Mouse (Mus musculus): ENCODE results near the gene Abcb1a. TPM values are rescaled to one million over a fixed set of nuclear protein-coding genes. Genes with fewer than 3 reads are reported as not detected.
"Not testable (repeated sequence)": the region's sequence is repeated elsewhere in the genome, so short reads cannot be mapped to it uniquely, and the experiment has no call there.

Gene Abcb1a
- polyA plus RNA-seq, 1 experiment from 2014 or later = 1.5 TPM

DNA sequence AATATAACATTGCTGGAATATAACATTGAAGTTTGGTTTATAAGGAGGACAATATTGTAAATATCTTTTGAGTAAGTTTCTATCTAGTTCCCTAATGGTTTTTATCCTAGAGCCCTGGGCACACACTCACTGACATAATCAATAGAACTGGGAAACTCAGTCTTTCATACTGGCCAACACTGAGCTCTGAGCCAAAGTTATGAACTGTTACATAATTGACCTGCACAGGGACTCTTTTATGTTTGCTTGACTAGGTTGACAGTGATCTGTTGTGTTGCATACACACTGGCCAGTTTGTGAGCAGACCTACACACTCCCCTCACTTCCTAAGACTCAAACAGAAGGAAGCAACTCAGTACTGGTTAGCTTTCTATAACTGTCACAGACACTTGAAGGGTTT is 56.2 kb downstream of the Abcb1a start:
- Histone ChIP-seq H3K9me3 (replicated peaks; ENCODE audit: control insufficient read depth, low read length) (no peaks in the 10 kb centered on the region), H3K4me1 (ENCODE audit: control insufficient read depth, insufficient read depth, low read length) (no peaks in the 10 kb centered on the region), H3K4me2 (ENCODE audit: low read depth, low read length) (no peak overlapping the region), H3K9ac (ENCODE audit: low read length) (no peak overlapping the region), H3K27ac (ENCODE audit: low read length) (no peak overlapping the region), H3K4me3 (replicated peaks; ENCODE audit: low read length) (no peak overlapping the region), H3K27me3 (ENCODE audit: control insufficient read depth, insufficient read depth, low read length) (no peaks in the 10 kb centered on the region), H3K36me3 (ENCODE audit: control insufficient read depth, insufficient read depth, low read length) (no peaks in the 10 kb centered on the region)
- no peak for ATAC-seq (ENCODE audit: insufficient read depth, low FRiP score)

- no peaks in the 10 kb centered on the region for H3K9me3 ChIP-seq (replicated peaks; ENCODE audit: control insufficient read depth, low read length)
Measured at GRCm38 (mm10) chr5:8719556-8719955, 59.7 kb downstream of the Abcb1a start.

DNA sequence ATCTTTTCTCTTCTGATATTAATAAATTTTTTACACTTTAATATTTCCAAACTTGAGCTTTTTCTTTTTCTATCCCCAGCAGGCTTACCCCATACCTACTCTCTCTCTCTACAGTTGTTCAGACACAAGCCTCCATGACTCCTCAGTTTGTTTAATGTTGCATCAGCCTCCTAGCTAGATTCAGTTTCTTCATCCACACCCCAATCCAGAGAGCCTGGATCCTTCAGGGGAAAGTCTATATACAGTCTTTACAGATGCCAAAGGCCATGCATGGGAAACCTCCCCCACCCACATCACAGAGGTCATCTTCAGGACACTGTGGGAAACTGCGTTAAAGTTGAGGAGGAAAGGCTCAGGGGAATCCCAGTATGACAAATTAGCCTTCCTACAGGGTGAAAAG is 62.3 kb downstream of the Abcb1a start:
- WGBS = 21% methylated on average over 1 of the region's 1 CpGs
- Histone ChIP-seq H3K9ac (ENCODE audit: low read length) (no peak overlapping the region), H3K27ac (ENCODE audit: low read length) (no peak overlapping the region), H3K4me2 (ENCODE audit: low read depth, low read length) (no peak overlapping the region), H3K9me3 (replicated peaks; ENCODE audit: control insufficient read depth, low read length) (no peaks in the 10 kb centered on the region), H3K4me3 (replicated peaks; ENCODE audit: low read length) (no peak overlapping the region), H3K27me3 (ENCODE audit: control insufficient read depth, insufficient read depth, low read length) (no peaks in the 10 kb centered on the region), H3K36me3 (ENCODE audit: control insufficient read depth, insufficient read depth, low read length) (no peaks in the 10 kb centered on the region), H3K4me1 (ENCODE audit: control insufficient read depth, insufficient read depth, low read length) (no peaks in the 10 kb centered on the region)
- no peak for ATAC-seq (ENCODE audit: insufficient read depth, low FRiP score)

More at GRCm38 (mm10) chr5:8719556-8719955, 59.7 kb downstream of the Abcb1a start:
- H3K27ac ChIP-seq (ENCODE audit: low read length) = no peak overlapping the region
- ATAC-seq (ENCODE audit: insufficient read depth, low FRiP score) = no peak
- H3K9ac ChIP-seq (ENCODE audit: low read length) = no peak overlapping the region
- H3K27me3 ChIP-seq (ENCODE audit: control insufficient read depth, insufficient read depth, low read length) = no peaks in the 10 kb centered on the region
- H3K36me3 ChIP-seq (ENCODE audit: control insufficient read depth, insufficient read depth, low read length) = no peaks in the 10 kb centered on the region
- WGBS = 54% methylated on average over 1 of the region's 1 CpGs
- H3K4me2 ChIP-seq (ENCODE audit: low read depth, low read length) = no peak overlapping the region
- H3K4me1 ChIP-seq (ENCODE audit: control insufficient read depth, insufficient read depth, low read length) = no peaks in the 10 kb centered on the region
- H3K4me3 ChIP-seq (replicated peaks; ENCODE audit: low read length) = no peak overlapping the region

- WGBS = 73% methylated on average over 5 of the region's 5 CpGs
- Histone ChIP-seq H3K27me3 (ENCODE audit: control insufficient read depth, insufficient read depth, low read length) (no peaks in the 10 kb centered on the region), H3K4me1 (ENCODE audit: control insufficient read depth, insufficient read depth, low read length) (no peaks in the 10 kb centered on the region), H3K4me3 (replicated peaks; ENCODE audit: low read length) (no peak overlapping the region), H3K36me3 (ENCODE audit: control insufficient read depth, insufficient read depth, low read length) (no peaks in the 10 kb centered on the region), H3K9me3 (replicated peaks; ENCODE audit: control insufficient read depth, low read length) (no peaks in the 10 kb centered on the region), H3K27ac (ENCODE audit: low read length) (no peak overlapping the region), H3K4me2 (ENCODE audit: low read depth, low read length) (no peak overlapping the region), H3K9ac (ENCODE audit: low read length) (no peak overlapping the region)
- ATAC-seq (ENCODE audit: insufficient read depth, low FRiP score) = no peak
Measured at GRCm38 (mm10) chr5:8722867-8723266, 63.0 kb downstream of the Abcb1a start.

- Histone ChIP-seq H3K9me3 (replicated peaks; ENCODE audit: control insufficient read depth, low read length) (no peaks in the 10 kb centered on the region), H3K4me1 (ENCODE audit: control insufficient read depth, insufficient read depth, low read length) (no peaks in the 10 kb centered on the region), H3K4me2 (ENCODE audit: low read depth, low read length) (no peak overlapping the region), H3K27ac (ENCODE audit: low read length) (no peak overlapping the region), H3K27me3 (ENCODE audit: control insufficient read depth, insufficient read depth, low read length) (no peaks in the 10 kb centered on the region), H3K4me3 (replicated peaks; ENCODE audit: low read length) (no peak overlapping the region), H3K9ac (ENCODE audit: low read length) (no peak overlapping the region), H3K36me3 (ENCODE audit: control insufficient read depth, insufficient read depth, low read length) (no peaks in the 10 kb centered on the region)
- WGBS = 56% methylated on average over 4 of the region's 4 CpGs
- no peak for ATAC-seq (ENCODE audit: insufficient read depth, low FRiP score)
Measured at GRCm38 (mm10) chr5:8727760-8728159, 67.9 kb downstream of the Abcb1a start.

GRCm38 (mm10) chr5:8732639-8733038 is 72.8 kb downstream of the Abcb1a start:
- ATAC-seq (ENCODE audit: insufficient read depth, low FRiP score) = no peak
- Histone ChIP-seq H3K9me3 (replicated peaks; ENCODE audit: control insufficient read depth, low read length) (no peaks in the 10 kb centered on the region), H3K4me1 (ENCODE audit: control insufficient read depth, insufficient read depth, low read length) (no peaks in the 10 kb centered on the region), H3K9ac (ENCODE audit: low read length) (no peak overlapping the region), H3K27ac (ENCODE audit: low read length) (no peak overlapping the region), H3K4me2 (ENCODE audit: low read depth, low read length) (no peak overlapping the region), H3K4me3 (replicated peaks; ENCODE audit: low read length) (no peak overlapping the region), H3K27me3 (ENCODE audit: control insufficient read depth, insufficient read depth, low read length) (no peaks in the 10 kb centered on the region), H3K36me3 (ENCODE audit: control insufficient read depth, insufficient read depth, low read length) (no peaks in the 10 kb centered on the region)

GRCm38 (mm10) chr5:8733307-8733706 is 73.4 kb downstream of the Abcb1a start:
- not testable (repeated sequence) for H3K4me2 ChIP-seq (ENCODE audit: low read depth, low read length); H3K4me1 ChIP-seq (ENCODE audit: control insufficient read depth, insufficient read depth, low read length); H3K36me3 ChIP-seq (ENCODE audit: control insufficient read depth, insufficient read depth, low read length); H3K27me3 ChIP-seq (ENCODE audit: control insufficient read depth, insufficient read depth, low read length); H3K9me3 ChIP-seq (replicated peaks; ENCODE audit: control insufficient read depth, low read length); H3K27ac ChIP-seq (ENCODE audit: low read length); H3K9ac ChIP-seq (ENCODE audit: low read length); ATAC-seq (ENCODE audit: insufficient read depth, low FRiP score); H3K4me3 ChIP-seq (replicated peaks; ENCODE audit: low read length)
- 84% methylated on average over 7 of the region's 10 CpGs for WGBS

DNA sequence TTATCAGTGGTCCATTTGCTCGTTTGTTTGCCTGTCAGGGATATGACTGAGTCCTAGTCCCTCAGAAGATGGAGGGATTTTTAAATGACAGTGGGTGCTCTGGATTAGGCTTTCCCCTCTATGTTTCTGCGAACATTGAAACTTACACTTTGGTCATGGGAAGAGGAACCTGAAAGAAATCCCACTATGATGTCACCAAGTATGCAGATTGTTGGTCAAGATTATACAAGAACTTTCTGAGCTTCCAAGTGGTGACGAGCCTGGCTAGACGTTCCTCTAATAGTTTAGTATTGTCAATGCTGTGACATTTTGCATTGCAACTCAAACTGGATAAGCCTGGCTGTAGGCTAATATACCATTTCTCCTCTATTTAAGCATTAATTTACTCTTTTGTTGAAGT is 76.5 kb downstream of the Abcb1a start:
- H3K4me1 ChIP-seq (ENCODE audit: control insufficient read depth, insufficient read depth, low read length) = no peaks in the 10 kb centered on the region
- no peak for ATAC-seq (ENCODE audit: insufficient read depth, low FRiP score)
- H3K27ac ChIP-seq (ENCODE audit: low read length) = no peak overlapping the region
- H3K36me3 ChIP-seq (ENCODE audit: control insufficient read depth, insufficient read depth, low read length) = no peaks in the 10 kb centered on the region
- no peaks in the 10 kb centered on the region for H3K9me3 ChIP-seq (replicated peaks; ENCODE audit: control insufficient read depth, low read length)
- 71% methylated on average over 4 of the region's 4 CpGs for WGBS
- H3K4me2 ChIP-seq (ENCODE audit: low read depth, low read length) = no peak overlapping the region
- no peak overlapping the region for H3K4me3 ChIP-seq (replicated peaks; ENCODE audit: low read length)
- no peaks in the 10 kb centered on the region for H3K27me3 ChIP-seq (ENCODE audit: control insufficient read depth, insufficient read depth, low read length)
- no peak overlapping the region for H3K9ac ChIP-seq (ENCODE audit: low read length)

- WGBS = 89% methylated on average over 4 of the region's 4 CpGs
- no peak overlapping the region for H3K4me3 ChIP-seq (replicated peaks; ENCODE audit: low read length)
- no peak for ATAC-seq (ENCODE audit: insufficient read depth, low FRiP score)
- H3K4me2 ChIP-seq (ENCODE audit: low read depth, low read length) = no peak overlapping the region
- no peaks in the 10 kb centered on the region for H3K9me3 ChIP-seq (replicated peaks; ENCODE audit: control insufficient read depth, low read length)
- H3K9ac ChIP-seq (ENCODE audit: low read length) = no peak overlapping the region
- no peak overlapping the region for H3K27ac ChIP-seq (ENCODE audit: low read length)
- no peaks in the 10 kb centered on the region for H3K4me1 ChIP-seq (ENCODE audit: control insufficient read depth, insufficient read depth, low read length)
- no peaks in the 10 kb centered on the region for H3K27me3 ChIP-seq (ENCODE audit: control insufficient read depth, insufficient read depth, low read length)
- no peaks in the 10 kb centered on the region for H3K36me3 ChIP-seq (ENCODE audit: control insufficient read depth, insufficient read depth, low read length)
Measured at GRCm38 (mm10) chr5:8737062-8737461, 77.2 kb downstream of the Abcb1a start.

GRCm38 (mm10) chr5:8747244-8747643 is 87.4 kb downstream of the Abcb1a start:
- H3K9ac ChIP-seq (ENCODE audit: low read length); H3K4me2 ChIP-seq (ENCODE audit: low read depth, low read length); ATAC-seq (ENCODE audit: insufficient read depth, low FRiP score); H3K4me3 ChIP-seq (replicated peaks; ENCODE audit: low read length); H3K27me3 ChIP-seq (ENCODE audit: control insufficient read depth, insufficient read depth, low read length); H3K27ac ChIP-seq (ENCODE audit: low read length); H3K4me1 ChIP-seq (ENCODE audit: control insufficient read depth, insufficient read depth, low read length); H3K36me3 ChIP-seq (ENCODE audit: control insufficient read depth, insufficient read depth, low read length); H3K9me3 ChIP-seq (replicated peaks; ENCODE audit: control insufficient read depth, low read length): not testable (repeated sequence)
- WGBS = 88% methylated on average over 13 of the region's 13 CpGs
